Mouse (Mus musculus): ENCODE measurements around the gene Rin2.

Gene Rin2

GRCm38 (mm10) chr2:145675142-145675755 lies at the start of gene Rin2:
Rin2 (plus strand) TSS chr2:145675215.
- in situ Hi-C loops (cut with MboI; ENCODE audit: low sequenced_read_pairs): no loop called here

DNA sequence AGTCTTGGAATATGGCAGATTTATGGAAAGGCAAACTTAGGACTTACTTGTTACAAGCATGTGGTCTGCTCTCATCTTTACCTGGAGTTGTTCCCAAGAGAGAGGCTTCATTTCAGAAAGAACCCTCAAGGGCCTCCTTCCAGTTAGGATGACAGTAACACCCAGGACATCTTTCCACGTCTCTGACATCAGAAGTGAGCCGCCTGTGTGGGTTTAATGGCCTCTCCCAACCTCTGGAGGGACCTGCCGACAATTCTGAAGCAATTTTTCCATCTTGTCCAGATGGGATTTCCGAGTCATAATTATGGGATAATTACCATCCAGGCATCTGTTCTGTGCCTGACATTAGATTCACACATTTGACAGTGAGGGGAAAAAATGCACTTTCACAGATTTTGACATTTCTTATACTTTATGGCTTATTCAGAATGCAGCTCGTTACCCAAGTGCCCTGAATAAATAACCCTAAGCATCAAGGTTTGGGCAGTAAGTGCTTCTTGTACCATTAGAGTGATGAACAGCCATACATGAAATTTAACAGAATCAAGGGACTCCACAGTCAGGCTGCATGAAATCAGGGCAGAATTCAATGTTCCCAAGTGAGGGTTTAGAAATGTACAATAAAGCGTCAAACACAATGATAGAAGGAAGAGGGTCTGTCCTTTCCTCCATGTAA lies 43.8 kb upstream of the Rin2 start:
- in situ Hi-C loops (cut with MboI; ENCODE audit: low sequenced_read_pairs): no loop called here

GRCm38 (mm10) chr2:145631799-145632174 lies 43.2 kb upstream of the Rin2 start:
- in situ Hi-C loops (cut with MboI; ENCODE audit: low sequenced_read_pairs): no loop called here

GRCm38 (mm10) chr2:145633811-145634210 lies 41.2 kb upstream of the Rin2 start:
- in situ Hi-C loops (cut with MboI; ENCODE audit: low sequenced_read_pairs): no loop called here

DNA sequence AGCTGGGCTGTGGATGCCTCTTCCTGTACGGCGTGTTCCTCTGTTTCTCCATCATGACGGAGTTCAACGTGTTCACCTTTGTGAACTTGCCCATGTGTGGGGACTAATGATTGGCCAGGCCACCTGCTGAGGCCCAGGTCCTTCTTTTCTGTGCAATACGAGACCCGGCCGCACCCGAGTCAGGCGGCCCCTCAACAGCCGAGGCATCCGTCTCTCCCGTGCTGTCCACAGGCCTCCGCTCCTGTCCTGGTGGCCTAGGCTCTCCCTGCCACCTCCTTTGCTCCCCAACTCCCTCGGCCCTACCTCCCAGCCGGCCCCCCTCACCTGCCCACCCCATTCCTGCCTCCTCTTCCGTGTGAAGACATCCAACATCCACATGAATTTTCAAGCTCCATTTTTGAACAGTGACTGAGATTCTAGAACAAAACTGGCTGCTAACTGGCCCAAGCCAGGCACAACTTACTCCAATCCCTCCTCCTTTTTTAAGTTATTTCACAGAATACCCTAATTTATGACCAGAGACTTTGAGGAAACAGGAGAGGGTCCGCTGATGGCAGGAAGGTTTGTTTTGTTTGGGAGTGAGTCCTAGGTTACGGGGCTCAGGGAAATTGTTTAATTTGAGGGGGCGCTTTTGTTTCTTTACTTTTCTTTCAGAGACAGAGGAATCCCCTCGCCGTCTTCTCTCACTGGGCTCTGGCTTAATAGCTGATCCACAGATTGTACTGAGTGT lies 34.6 kb upstream of the Rin2 start:
- in situ Hi-C loops (cut with MboI; ENCODE audit: low sequenced_read_pairs): no loop called here

- in situ Hi-C loops (cut with MboI; ENCODE audit: low sequenced_read_pairs): no loop called here
Observed at GRCm38 (mm10) chr2:145655373-145655960, 19.5 kb upstream of the Rin2 start.

GRCm38 (mm10) chr2:145656121-145656520 lies 18.9 kb upstream of the Rin2 start:
- in situ Hi-C loops (cut with MboI; ENCODE audit: low sequenced_read_pairs): no loop called here

DNA sequence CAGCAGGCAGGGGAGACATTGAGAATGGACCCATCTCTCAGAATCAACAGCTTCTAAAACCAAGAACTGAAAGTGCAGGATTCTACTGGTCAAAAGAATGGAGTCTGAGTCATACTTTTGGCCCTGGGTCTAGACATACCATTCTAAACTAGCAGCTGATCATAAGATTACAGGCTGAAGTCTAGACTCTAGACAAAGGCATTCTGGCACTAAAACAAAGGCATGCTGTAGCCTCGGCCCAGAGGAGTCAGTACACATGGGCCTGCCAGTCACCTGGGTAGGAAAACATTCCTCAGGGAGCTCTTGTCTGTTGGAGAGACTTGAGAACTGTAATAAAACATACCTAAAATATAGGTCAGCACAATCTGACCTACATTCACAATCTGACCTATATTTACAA lies 18.3 kb upstream of the Rin2 start:
- in situ Hi-C loops (cut with MboI; ENCODE audit: low sequenced_read_pairs): no loop called here

DNA sequence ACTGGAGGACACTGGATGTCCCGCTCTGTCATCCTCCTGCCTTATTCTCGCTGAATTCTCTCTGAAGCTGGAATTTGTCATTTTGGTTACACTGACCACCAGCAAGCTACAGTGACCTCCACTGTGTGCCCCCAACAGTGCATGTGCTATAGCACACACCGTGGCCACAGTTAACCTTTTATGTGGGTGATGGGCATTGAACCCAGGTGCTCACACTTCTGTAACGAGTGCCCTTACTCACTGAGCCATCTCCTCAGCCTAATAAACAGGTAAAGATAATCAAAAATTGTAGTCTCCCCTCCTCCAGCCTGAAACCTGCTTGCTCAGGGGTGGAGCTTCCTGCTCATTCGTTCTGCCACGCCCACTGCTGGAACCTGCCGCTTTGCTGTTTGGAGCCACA lies 13.8 kb upstream of the Rin2 start:
- in situ Hi-C loops (cut with MboI; ENCODE audit: low sequenced_read_pairs): no loop called here

- in situ Hi-C loops (cut with MboI; ENCODE audit: low sequenced_read_pairs): no loop called here
Observed at GRCm38 (mm10) chr2:145663899-145664298, 11.1 kb upstream of the Rin2 start.

GRCm38 (mm10) chr2:145664311-145664710 lies 10.7 kb upstream of the Rin2 start:
- in situ Hi-C loops (cut with MboI; ENCODE audit: low sequenced_read_pairs): no loop called here

- in situ Hi-C loops (cut with MboI; ENCODE audit: low sequenced_read_pairs): no loop called here
Observed at GRCm38 (mm10) chr2:145668135-145668534, 6.9 kb upstream of the Rin2 start.

GRCm38 (mm10) chr2:145670131-145670530 lies 4.9 kb upstream of the Rin2 start:
- in situ Hi-C loops (cut with MboI; ENCODE audit: low sequenced_read_pairs): no loop called here

- in situ Hi-C loops (cut with MboI; ENCODE audit: low sequenced_read_pairs): no loop called here
Observed at GRCm38 (mm10) chr2:145674496-145675141, 396 bp upstream of the Rin2 start.

- in situ Hi-C loops (cut with MboI; ENCODE audit: low sequenced_read_pairs): no loop called here
Observed at GRCm38 (mm10) chr2:145675756-145676543, 935 bp downstream of the Rin2 start.

DNA sequence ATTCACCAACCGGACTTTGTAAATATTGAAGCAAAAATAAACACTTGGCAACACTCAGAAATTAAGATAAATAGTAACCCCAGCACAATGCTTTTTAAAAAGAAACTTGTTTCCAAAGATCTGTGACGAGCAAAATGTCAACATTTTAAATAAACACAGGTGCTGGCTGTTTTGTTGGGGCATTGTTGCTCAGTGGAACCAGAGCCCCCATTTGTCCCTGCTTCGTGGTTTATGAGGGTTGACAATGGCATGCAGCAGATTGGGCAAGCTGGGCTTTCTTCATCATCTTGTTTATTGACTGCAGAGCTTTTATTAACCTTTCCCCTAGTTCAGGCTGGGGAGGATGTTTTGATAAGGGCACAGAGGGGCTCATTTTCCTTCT lies 1.5 kb downstream of the Rin2 start:
- in situ Hi-C loops (cut with MboI; ENCODE audit: low sequenced_read_pairs): no loop called here

DNA sequence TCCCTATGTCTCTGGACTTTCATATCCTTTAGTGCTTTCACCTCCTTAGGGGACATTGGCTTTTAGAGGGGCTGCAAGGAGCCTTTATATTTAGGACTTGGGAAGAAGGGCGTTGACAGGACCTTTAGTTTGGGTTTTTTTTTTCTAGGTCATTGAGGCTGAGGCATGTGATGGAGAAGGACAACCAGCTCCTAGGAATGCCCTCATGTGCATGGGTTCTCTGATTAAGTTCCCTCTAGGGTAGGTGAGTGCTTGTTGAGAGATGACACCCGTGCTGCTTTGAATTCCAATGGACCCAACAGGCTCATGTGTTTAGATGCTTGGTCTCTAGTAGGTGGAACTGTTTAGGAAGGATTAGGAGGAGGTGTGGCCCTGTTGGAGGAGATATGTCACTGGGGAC lies 1.9 kb downstream of the Rin2 start:
- in situ Hi-C loops (cut with MboI; ENCODE audit: low sequenced_read_pairs): no loop called here

GRCm38 (mm10) chr2:145680141-145680540 lies 5.1 kb downstream of the Rin2 start:
- in situ Hi-C loops (cut with MboI; ENCODE audit: low sequenced_read_pairs): no loop called here

GRCm38 (mm10) chr2:145680762-145681161 lies 5.7 kb downstream of the Rin2 start:
- in situ Hi-C loops (cut with MboI; ENCODE audit: low sequenced_read_pairs): no loop called here

DNA sequence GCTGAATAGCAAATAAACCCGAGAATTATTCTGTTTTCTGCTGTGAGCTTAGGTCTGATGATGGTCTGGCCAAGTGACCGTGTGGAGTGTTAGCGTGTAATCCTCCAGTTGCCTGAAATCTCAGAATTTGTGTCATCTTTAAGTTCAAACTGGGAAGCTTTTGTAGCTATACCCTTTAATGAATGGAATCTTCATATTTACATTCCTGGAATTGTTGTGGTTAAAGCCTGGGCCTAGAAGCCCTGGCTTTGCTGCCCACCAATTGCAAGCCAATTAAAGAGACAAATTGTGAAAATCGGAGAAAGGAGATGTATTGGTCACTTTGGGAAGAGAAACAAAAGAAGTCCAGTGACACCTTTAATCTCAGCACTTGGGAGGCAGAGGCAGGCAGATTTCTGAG lies 6.6 kb downstream of the Rin2 start:
- in situ Hi-C loops (cut with MboI; ENCODE audit: low sequenced_read_pairs): no loop called here

GRCm38 (mm10) chr2:145682924-145683323 lies 7.9 kb downstream of the Rin2 start:
- in situ Hi-C loops (cut with MboI; ENCODE audit: low sequenced_read_pairs): no loop called here

All from CH12F3 (cell line).